11 mouse cellular contexts compared by ENCODE assay signal in the genomic region with DNA sequence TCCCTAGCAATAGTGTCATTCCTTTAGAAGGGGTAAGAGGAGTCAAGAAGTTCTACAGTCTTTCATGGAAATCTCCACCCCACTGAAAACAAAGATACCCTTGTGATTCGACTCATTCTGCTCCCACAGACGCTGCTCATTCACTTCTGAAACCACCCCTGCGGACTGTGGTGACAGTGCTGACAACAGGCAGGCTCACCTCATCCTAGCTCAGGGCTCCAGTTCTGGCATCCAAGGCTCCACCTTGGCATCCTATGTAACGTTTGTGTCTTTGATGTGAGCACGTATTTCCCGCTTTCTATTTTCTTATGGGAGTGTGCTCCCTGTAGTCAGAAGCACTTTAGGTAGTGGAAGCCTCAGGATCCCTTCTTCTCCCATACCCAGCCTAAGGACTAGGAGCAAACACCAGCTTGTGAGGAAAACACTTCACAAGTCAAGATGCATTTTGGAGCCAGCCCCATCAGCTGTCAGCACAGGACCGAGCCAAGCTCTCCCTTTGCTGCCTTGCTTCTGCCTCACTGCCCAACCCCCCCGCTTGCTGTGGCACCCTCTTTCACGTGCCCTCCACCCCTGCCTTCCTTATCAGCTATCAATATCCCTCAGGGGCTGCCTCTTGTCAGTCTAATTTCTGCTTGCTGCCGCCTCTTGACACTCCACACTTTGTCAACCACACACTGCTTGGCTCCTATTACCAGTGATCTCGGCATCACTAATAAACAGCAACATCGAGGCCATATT.
A peak's percentile ranks its signal among the peaks of the same experiment; 100 is the strongest.
DNase-seq lines count a peak whose midpoint lies in the region; ATAC-seq and TF ChIP-seq lines count a peak whose summit lies in the region.
"Had no signal": no experiment of that assay in that cellular context is flagged by ENCODE, and none has a peak within 500 bp of the region (broad histone marks: within the 10 kb centered on the region; RNA-seq: fewer than 3 reads in every experiment).

No protein-coding gene starts in this region.

- no peak for DNase-seq in heart, adult 9 months (ENCODE audit: low spot score in 2 of 2)
- no peak for DNase-seq in midbrain, postnatal 0 days (ENCODE audit: low spot score)
- no peak for DNase-seq in hindbrain, embryonic 10.5 days (ENCODE audit: low spot score)
- DNase-seq in retina, postnatal 1 day: peak; percentile 62
- no peak for DNase-seq in right cerebral cortex, adult 2 months (ENCODE audit: low spot score in 2 of 2)
- DNase-seq in frontal cortex, postnatal 36 days (ENCODE audit: low spot score in 2 of 2): no peak
- DNase-seq: layer of hippocampus, postnatal 36 days had no signal

- WGBS in heart, embryonic 11.5 days (ENCODE audit: insufficient replicate concordance): 33% methylated on average over 12 of the region's 12 CpGs
- WGBS in midbrain, embryonic 13.5 days: 63% methylated on average over 12 of the region's 12 CpGs
- 50% methylated on average over 12 of the region's 12 CpGs for WGBS in midbrain, postnatal 0 days
- 61% methylated on average over 12 of the region's 12 CpGs for WGBS in hindbrain, embryonic 10.5 days

- no peak overlapping the region for H3K9ac ChIP-seq in heart, embryonic 11.5 days (ENCODE audit: low read depth, low read length)
- H3K9ac ChIP-seq in midbrain, embryonic 13.5 days (replicated peaks): peak overlapping the region; percentile 10; the same call in 1 of the 2 replicates
- no peak overlapping the region for H3K9ac ChIP-seq in midbrain, postnatal 0 days (replicated peaks; ENCODE audit: low read length, poor library complexity, severe bottlenecking)
- H3K9ac ChIP-seq: liver, embryonic 12.5 days had no signal

- no peaks in the 10 kb centered on the region for H3K27me3 ChIP-seq in heart, embryonic 11.5 days (ENCODE audit: control insufficient read depth, insufficient read depth, low read length)
- H3K27me3 ChIP-seq in midbrain, embryonic 13.5 days: no peaks in the 10 kb centered on the region
- H3K27me3 ChIP-seq in midbrain, postnatal 0 days (ENCODE audit: insufficient read depth, low read length): no peaks in the 10 kb centered on the region
- H3K27me3 ChIP-seq in hindbrain, embryonic 10.5 days (ENCODE audit: insufficient read depth, poor library complexity, severe bottlenecking): peaks cover 8% of the 10 kb centered on the region
- H3K27me3 ChIP-seq: liver, embryonic 12.5 days; megakaryocyte, embryonic 14.5 days had no signal

- H3K4me3 ChIP-seq in heart, embryonic 11.5 days (ENCODE audit: low read depth, low read length): no peak overlapping the region
- H3K4me3 ChIP-seq in midbrain, embryonic 13.5 days (replicated peaks): no peak overlapping the region
- no peak overlapping the region for H3K4me3 ChIP-seq in midbrain, postnatal 0 days (ENCODE audit: low read depth, low read length)
- H3K4me3 ChIP-seq in hindbrain, embryonic 10.5 days: no peak overlapping the region
- H3K4me3 ChIP-seq: liver, embryonic 12.5 days; megakaryocyte, embryonic 14.5 days had no signal

- no peaks in the 10 kb centered on the region for H3K9me3 ChIP-seq in heart, embryonic 11.5 days (replicated peaks; ENCODE audit: control insufficient read depth, low read length)
- H3K9me3 ChIP-seq in midbrain, embryonic 13.5 days: no peaks in the 10 kb centered on the region
- no peaks in the 10 kb centered on the region for H3K9me3 ChIP-seq in midbrain, postnatal 0 days (ENCODE audit: low read length)
- no peaks in the 10 kb centered on the region for H3K9me3 ChIP-seq in hindbrain, embryonic 10.5 days
- H3K9me3 ChIP-seq: liver, embryonic 12.5 days had no signal

- no peak overlapping the region; the same call in 1 of the 2 replicates for H3K27ac ChIP-seq in heart, embryonic 11.5 days (ENCODE audit: low read depth, low read length)
- peak overlapping the region; percentile 62 for H3K27ac ChIP-seq in midbrain, embryonic 13.5 days
- H3K27ac ChIP-seq in midbrain, postnatal 0 days (ENCODE audit: low read depth, low read length): no peak overlapping the region
- 0 out of 2 replicates have a peak overlapping the region, but pooled peaks have one; percentile 26 for H3K27ac ChIP-seq in hindbrain, embryonic 10.5 days
- H3K27ac ChIP-seq: liver, embryonic 12.5 days had no signal

- no peaks in the 10 kb centered on the region for H3K36me3 ChIP-seq in heart, embryonic 11.5 days (ENCODE audit: control insufficient read depth, insufficient read depth, low read length)
- no peaks in the 10 kb centered on the region for H3K36me3 ChIP-seq in midbrain, embryonic 13.5 days
- no peaks in the 10 kb centered on the region for H3K36me3 ChIP-seq in midbrain, postnatal 0 days (ENCODE audit: insufficient read depth, low read length)
- no peaks in the 10 kb centered on the region for H3K36me3 ChIP-seq in hindbrain, embryonic 10.5 days
- H3K36me3 ChIP-seq: liver, embryonic 12.5 days had no signal

- TF ChIP-seq CTCF in midbrain, postnatal 0 days (IDR thresholded peaks at IDR 0.05): no peak

- 0 out of 2 replicates have a peak, but pooled peaks have one; percentile 42 for ATAC-seq in heart, embryonic 11.5 days (replicated peaks; ENCODE audit: insufficient number of reproducible peaks, low FRiP score, low TSS enrichment)
- ATAC-seq in midbrain, embryonic 13.5 days: 0 out of 2 replicates have a peak, but pooled peaks have one; percentile 44
- ATAC-seq in midbrain, postnatal 0 days (ENCODE audit: low FRiP score): no peak
- ATAC-seq: liver, embryonic 12.5 days had no signal

- peaks cover 19% of the 10 kb centered on the region for H3K4me1 ChIP-seq in heart, embryonic 11.5 days (ENCODE audit: control insufficient read depth, insufficient read depth, low read length)
- peaks cover 36% of the 10 kb centered on the region for H3K4me1 ChIP-seq in midbrain, embryonic 13.5 days (replicated peaks)
- H3K4me1 ChIP-seq in midbrain, postnatal 0 days (ENCODE audit: insufficient read depth, low read length): peaks cover 12% of the 10 kb centered on the region; the same call in 1 of the 2 replicates
- H3K4me1 ChIP-seq in hindbrain, embryonic 10.5 days (replicated peaks): peaks cover 25% of the 10 kb centered on the region
- H3K4me1 ChIP-seq: megakaryocyte, embryonic 14.5 days had no signal

- H3K4me2 ChIP-seq in heart, embryonic 11.5 days: 0 out of 2 replicates have a peak overlapping the region, but pooled peaks have one; percentile 32
- no peak overlapping the region for H3K4me2 ChIP-seq in midbrain, embryonic 13.5 days (replicated peaks)
- no peak overlapping the region for H3K4me2 ChIP-seq in midbrain, postnatal 0 days (ENCODE audit: low read depth, low read length, poor library complexity, severe bottlenecking)
- H3K4me2 ChIP-seq: liver, embryonic 12.5 days had no signal

Comparison
In these comparisons a context has a peak if more than half of its experiments do, and no peak if none do; other contexts are left out.
1. H3K27ac ChIP-seq: peak in midbrain, embryonic 13.5 days (single experiment) and hindbrain, embryonic 10.5 days (single experiment); none in heart, embryonic 11.5 days (single experiment) and midbrain, postnatal 0 days (single experiment).